Mouse (Mus musculus) ovary, postnatal 10 days (tissue): ENCODE data around the gene Kdm4a.

Experiments
- DNase-seq: peaks from one replicate; pipeline ENCODE4 v3.0.0; 2022; ENCODE audit warnings: low spot score

Gene Kdm4a

DNA sequence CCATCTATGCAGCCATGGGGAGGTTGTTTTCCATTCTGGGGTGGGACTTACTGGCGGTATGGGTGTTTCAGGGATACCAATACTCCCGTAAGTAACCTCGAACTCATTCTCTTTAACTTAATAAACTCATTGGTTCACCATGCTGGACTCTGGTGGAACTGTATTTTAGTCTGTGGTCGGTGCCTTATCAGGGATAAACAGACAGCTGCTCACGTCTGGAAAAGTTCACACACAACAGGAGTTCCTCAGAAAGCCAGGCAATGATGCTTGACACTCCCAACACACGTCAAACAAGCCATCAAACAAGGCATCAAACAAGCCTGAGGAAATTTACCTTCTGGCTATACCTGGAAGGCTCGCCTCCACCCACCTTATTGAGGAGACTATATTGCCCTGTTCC, 64.7 kb downstream of the Kdm4a start:
- no peak for DNase-seq

DNA sequence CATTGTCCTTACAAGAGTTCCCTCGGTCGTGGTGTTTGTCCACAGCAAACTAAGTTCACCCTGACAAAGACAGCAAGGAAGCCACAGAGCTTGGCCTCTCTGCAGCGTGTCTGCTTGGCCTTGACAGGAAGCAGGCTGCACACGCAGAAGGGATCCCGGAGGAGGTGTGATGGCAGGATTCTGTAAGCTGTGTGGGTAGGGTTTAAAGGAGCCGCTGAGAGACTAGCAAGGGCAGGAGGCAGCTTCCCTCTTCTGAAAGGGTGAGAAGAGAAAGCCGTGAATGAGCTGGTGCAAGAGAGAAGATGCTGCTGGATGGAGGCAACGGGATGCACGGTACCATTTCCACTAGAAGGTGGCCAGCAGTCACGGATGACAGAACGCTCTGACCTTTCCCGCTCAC, 67.2 kb downstream of the Kdm4a start:
- no peak for DNase-seq

GRCm38 (mm10) chr4:118109649-118110048, 70.2 kb downstream of the Kdm4a start:
- DNase-seq = no peak

GRCm38 (mm10) chr4:118108779-118109178, 71.1 kb downstream of the Kdm4a start:
- DNase-seq = no peak

GRCm38 (mm10) chr4:118105256-118106053, 74.4 kb downstream of the Kdm4a start:
- DNase-seq = no peak

- no peak for DNase-seq
Measured at GRCm38 (mm10) chr4:118103280-118103830, 76.5 kb downstream of the Kdm4a start.

DNA sequence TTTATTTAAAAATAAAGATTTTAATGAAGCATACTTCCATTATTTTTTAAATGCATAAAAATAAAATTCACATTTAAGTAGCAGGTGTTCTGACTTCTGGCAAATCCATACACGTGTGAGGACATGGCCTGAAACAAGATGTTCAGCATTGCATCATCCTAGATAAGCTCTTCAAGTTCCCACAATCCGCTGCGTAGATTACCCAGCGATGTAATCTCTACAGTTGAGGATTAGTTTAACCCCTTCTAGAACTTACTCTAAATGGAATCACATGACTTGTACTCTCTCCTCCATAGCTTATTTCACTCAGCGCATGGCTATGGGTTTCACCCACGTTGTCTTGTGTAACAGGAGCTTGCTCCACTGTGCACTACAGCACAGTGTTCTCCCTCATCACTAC, 78.3 kb downstream of the Kdm4a start:
- DNase-seq = no peak

- DNase-seq = no peak
Measured at GRCm38 (mm10) chr4:118099637-118100364, 80.0 kb downstream of the Kdm4a start.

DNA sequence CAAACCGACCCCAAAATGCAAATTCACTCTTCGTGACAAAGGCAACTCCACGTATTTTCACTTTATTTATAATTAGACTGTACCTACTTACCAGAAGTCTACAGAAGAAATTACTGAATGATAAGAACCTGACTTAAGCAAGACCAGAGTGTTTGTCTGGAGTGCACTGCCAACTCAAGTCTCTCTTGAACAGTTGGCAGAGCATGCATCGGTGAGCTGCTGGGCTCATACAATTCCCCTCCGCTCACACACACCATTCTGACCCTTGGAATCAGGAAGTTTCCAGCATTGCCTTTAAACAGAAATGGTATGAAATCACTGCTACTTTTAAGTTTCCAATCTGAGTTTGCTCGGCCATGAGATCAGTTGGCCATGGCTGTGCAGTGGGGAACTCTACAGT, 81.3 kb downstream of the Kdm4a start:
- no peak for DNase-seq

DNA sequence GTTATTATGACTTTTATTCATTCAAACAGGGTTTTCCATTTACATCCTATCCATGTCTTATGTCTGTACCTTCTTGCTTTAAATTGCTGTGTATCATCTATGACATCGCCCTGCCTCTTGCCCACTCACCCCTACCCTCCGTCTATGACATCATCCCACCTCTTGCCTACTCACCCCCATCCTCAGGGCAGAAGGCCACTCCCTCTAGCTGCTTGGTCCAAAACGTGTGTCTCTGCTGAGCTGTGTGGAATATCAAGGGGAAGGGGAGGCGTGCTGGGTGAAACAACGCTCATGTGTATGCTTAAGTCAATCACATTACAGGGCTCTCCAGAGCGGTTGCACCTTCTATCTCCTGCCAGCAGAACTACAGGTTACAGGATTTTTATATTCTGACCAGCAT, 83.8 kb downstream of the Kdm4a start:
- DNase-seq = no peak

GRCm38 (mm10) chr4:118092784-118093457, 86.9 kb downstream of the Kdm4a start:
- DNase-seq = no peak

DNA sequence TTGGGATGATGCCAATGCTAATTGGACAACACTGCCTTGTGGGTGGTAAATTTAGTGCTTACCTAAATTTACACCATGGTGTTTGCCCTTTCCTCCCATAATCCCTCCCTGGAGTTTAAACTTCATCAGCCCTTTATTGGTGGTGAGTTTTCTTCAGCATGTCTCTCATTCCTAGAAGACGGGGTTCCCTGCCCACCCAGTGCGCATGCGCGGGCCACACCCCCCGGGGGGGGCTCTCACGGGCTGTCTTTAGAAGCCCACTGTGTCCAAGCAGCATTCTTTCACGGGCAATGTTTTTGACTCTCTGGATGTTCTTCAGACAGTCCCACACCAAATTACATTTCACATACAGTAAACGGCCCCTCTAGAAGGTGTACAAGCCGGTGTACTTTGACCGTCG, 89.4 kb downstream of the Kdm4a start:
- DNase-seq = no peak

- no peak for DNase-seq
Measured at GRCm38 (mm10) chr4:118089939-118090338, 89.9 kb downstream of the Kdm4a start.

DNA sequence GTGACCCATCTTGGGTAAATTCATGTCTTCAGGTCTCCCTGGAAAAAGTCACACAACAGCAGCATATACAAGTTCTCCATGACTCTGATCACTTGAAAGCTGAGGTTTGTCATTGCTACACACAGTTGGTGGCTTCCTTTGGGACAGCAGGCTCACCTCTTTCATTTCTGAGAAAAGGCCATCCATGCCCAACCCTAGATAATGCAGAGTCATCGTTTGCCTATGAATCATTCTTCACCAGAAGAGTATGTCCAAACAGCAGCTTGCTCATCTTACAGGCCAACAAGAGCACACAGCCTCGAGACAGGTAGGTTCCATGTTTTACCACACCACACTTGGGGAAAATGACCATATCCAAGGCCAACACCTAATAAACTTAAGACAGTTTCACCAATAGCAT, 91.1 kb downstream of the Kdm4a start:
- no peak for DNase-seq
